12 mouse cellular contexts compared by ENCODE assay signal in genomic region chr5:111239223-111239622, GRCm38 (mm10).
DNase-seq lines count a peak whose midpoint lies in the region; ATAC-seq and TF ChIP-seq lines count a peak whose summit lies in the region.
"Had no signal": no experiment of that assay in that cellular context is flagged by ENCODE, and none has a peak within 500 bp of the region (broad histone marks: within the 10 kb centered on the region; RNA-seq: fewer than 3 reads in every experiment).

No protein-coding gene starts in this region.

- peaks cover 27% of the 10 kb centered on the region for H3K36me3 ChIP-seq in hindbrain, embryonic 12.5 days
- peaks cover 52% of the 10 kb centered on the region for H3K36me3 ChIP-seq in hindbrain, embryonic 14.5 days (replicated peaks; ENCODE audit: control insufficient read depth, insufficient read depth)
- H3K36me3 ChIP-seq in ES-E14 (ENCODE audit: control insufficient read depth, insufficient read depth, low read length, poor library complexity, severe bottlenecking) = no peaks in the 10 kb centered on the region

- peaks cover 5% of the 10 kb centered on the region; the same call in 1 of the 2 replicates for H3K27me3 ChIP-seq in hindbrain, embryonic 12.5 days
- no peaks in the 10 kb centered on the region for H3K27me3 ChIP-seq in hindbrain, embryonic 14.5 days (ENCODE audit: control insufficient read depth, insufficient read depth, low read length)
- H3K27me3 ChIP-seq in cerebellum, adult 2 months (ENCODE audit: control insufficient read depth, insufficient read depth, low read length) = no peaks in the 10 kb centered on the region
- H3K27me3 ChIP-seq: limb, embryonic 15.5 days; neural tube, embryonic 12.5 days had no signal

- in situ Hi-C loops in ES-E14 (cut with MboI; ENCODE audit: low sequenced_read_pairs in 2 of 2, unreplicated experiment in 2 of 2) = no loop called here

- H3K9ac ChIP-seq in hindbrain, embryonic 12.5 days = no peak overlapping the region
- no peak overlapping the region for H3K9ac ChIP-seq in hindbrain, embryonic 14.5 days
- no peak overlapping the region for H3K9ac ChIP-seq in ES-E14 (ENCODE audit: insufficient read depth, low read depth, low read length, poor library complexity, severe bottlenecking)
- H3K9ac ChIP-seq: limb, embryonic 15.5 days; neural tube, embryonic 12.5 days had no signal

- H3K4me2 ChIP-seq in hindbrain, embryonic 12.5 days (replicated peaks) = no peak overlapping the region
- no peak overlapping the region for H3K4me2 ChIP-seq in hindbrain, embryonic 14.5 days (replicated peaks)
- H3K4me2 ChIP-seq: limb, embryonic 15.5 days; neural tube, embryonic 12.5 days had no signal

- TF ChIP-seq CTCF in cerebellum, adult 2 months (IDR thresholded peaks at IDR 0.05; ENCODE audit: borderline replicate concordance, insufficient read depth, low read depth, low read length) = no peak

- 49% methylated on average over 7 of the region's 7 CpGs for WGBS in hindbrain, embryonic 12.5 days
- WGBS in hindbrain, embryonic 14.5 days = 40% methylated on average over 7 of the region's 7 CpGs
- 71% methylated on average over 7 of the region's 7 CpGs for WGBS in cerebellum, adult 2 months

- no peak overlapping the region for H3K4me3 ChIP-seq in hindbrain, embryonic 12.5 days
- H3K4me3 ChIP-seq in hindbrain, embryonic 14.5 days (replicated peaks; ENCODE audit: low read length) = no peak overlapping the region
- no peak overlapping the region for H3K4me3 ChIP-seq in ES-E14 (ENCODE audit: insufficient read depth in 1 of 2, low read depth in 1 of 2, low read length in 2 of 2, poor library complexity in 1 of 2, severe bottlenecking in 1 of 2)
- H3K4me3 ChIP-seq in cerebellum, adult 2 months (replicated peaks; ENCODE audit: insufficient read depth, low read depth, low read length) = no peak overlapping the region
- H3K4me3 ChIP-seq: limb, embryonic 15.5 days; neural tube, embryonic 12.5 days had no signal

- 0 out of 2 replicates have a peak, but pooled peaks have one; percentile 43 for ATAC-seq in hindbrain, embryonic 12.5 days (ENCODE audit: low FRiP score)
- no peak for ATAC-seq in hindbrain, embryonic 14.5 days (ENCODE audit: low FRiP score)
- ATAC-seq in erythroblast, adult 5-6 weeks (replicated peaks; ENCODE audit: low FRiP score, poor library complexity, severe bottlenecking) = peak; percentile 68
- peak; percentile 41 for ATAC-seq in megakaryocyte, adult 5-6 weeks (ENCODE audit: poor library complexity, severe bottlenecking)

- no peak for TF ChIP-seq POLR2A in cerebellum, adult 2 months (IDR thresholded peaks at IDR 0.05; ENCODE audit: borderline replicate concordance, insufficient read depth, low read length)

- no peak for DNase-seq in hindbrain, embryonic 14.5 days (ENCODE audit: low spot score)
- DNase-seq in ES-E14 (ENCODE audit: low read depth, low spot score) = peak; percentile 52
- no peak for DNase-seq in cerebellum, adult 2 months
- no peak for DNase-seq in cerebellum, postnatal 25 days
- DNase-seq in heart, postnatal 36 days = no peak
- DNase-seq: cerebellum, postnatal 14 days; kidney, adult 2 months had no signal

- no peak overlapping the region for H3K27ac ChIP-seq in hindbrain, embryonic 12.5 days
- H3K27ac ChIP-seq in hindbrain, embryonic 14.5 days = no peak overlapping the region
- H3K27ac ChIP-seq in ES-E14 (ENCODE audit: insufficient read depth, low read depth, low read length, poor library complexity, severe bottlenecking) = no peak overlapping the region
- H3K27ac ChIP-seq in cerebellum, adult 2 months (ENCODE audit: insufficient read depth, low read length) = no peak overlapping the region
- H3K27ac ChIP-seq: limb, embryonic 15.5 days; neural tube, embryonic 12.5 days had no signal

- intact Hi-C loops in heart, postnatal 36 days (cut with DNase I) = no loop called here

- H3K9me3 ChIP-seq in hindbrain, embryonic 12.5 days (replicated peaks) = no peaks in the 10 kb centered on the region
- H3K9me3 ChIP-seq in hindbrain, embryonic 14.5 days (ENCODE audit: control insufficient read depth, low read length) = no peaks in the 10 kb centered on the region
- H3K9me3 ChIP-seq in ES-E14 (ENCODE audit: control insufficient read depth, insufficient read depth, low read depth, low read length) = no peaks in the 10 kb centered on the region
- H3K9me3 ChIP-seq: limb, embryonic 15.5 days; neural tube, embryonic 12.5 days had no signal

- peaks cover 30% of the 10 kb centered on the region for H3K4me1 ChIP-seq in hindbrain, embryonic 12.5 days
- peaks cover 12% of the 10 kb centered on the region; the same call in 1 of the 2 replicates for H3K4me1 ChIP-seq in hindbrain, embryonic 14.5 days (replicated peaks; ENCODE audit: control insufficient read depth, insufficient read depth, low read length)
- H3K4me1 ChIP-seq in ES-E14 (ENCODE audit: control insufficient read depth in 2 of 2, insufficient read depth in 2 of 2, low read length in 2 of 2, poor library complexity in 1 of 2) = peaks cover 0 to 3% of the 10 kb centered on the region in 2 experiments; a peak in 1 of 4 replicates
- peaks cover 31% of the 10 kb centered on the region for H3K4me1 ChIP-seq in cerebellum, adult 2 months (ENCODE audit: control insufficient read depth, insufficient read depth, low read length)

TF ChIP-seq in ES-E14, 5 proteins besides CTCF, POLR2A, EP300 and RAD21:
- TF ChIP-seq ZNF384 (IDR thresholded peaks at IDR 0.05; ENCODE audit: low read depth, low read length) (no peak), MAFK (IDR thresholded peaks at IDR 0.05; ENCODE audit: insufficient read depth, low read depth, low read length) (no peak)
TF ChIP-seq in ES-E14: peak in this region for 0.
